Mouse (Mus musculus) forebrain, postnatal 0 days (tissue): ENCODE data around the gene 1700066M21Rik. TPM values are rescaled to one million over a fixed set of nuclear protein-coding genes. Genes with fewer than 3 reads are reported as not detected.

Experiments used
- ATAC-seq: fragments of 200-750 bp; cut with Nextera tagmentation; 2 replicates; pipeline ENCODE4 v1.8.0; 2017; ENCODE audit warnings: mild to moderate bottlenecking, moderate library complexity
- DNase-seq: peaks from one replicate; pipeline ENCODE4 v3.0.0-alpha.2; 2015
- H3K27ac ChIP-seq: fragments of 300-500 bp; sonication (generic); 2 replicates; pipeline ENCODE4 v1.5.1; 2014; ENCODE audit warnings: low read depth, mild to moderate bottlenecking, antibody characterized with exemption, low read length, moderate library complexity, mixed read lengths
- H3K27me3 ChIP-seq: fragments of 300-500 bp; sonication (generic); 2 replicates; pipeline ENCODE4 v1.6.1; 2014; ENCODE audit warnings: mild to moderate bottlenecking, low read length, mixed read lengths; ENCODE audit not compliant: insufficient read depth
- H3K36me3 ChIP-seq: fragments of 300-500 bp; sonication (generic); 2 replicates; pipeline ENCODE4 v1.6.1; 2014; ENCODE audit warnings: mild to moderate bottlenecking, moderate library complexity; ENCODE audit not compliant: insufficient read depth
- H3K4me1 ChIP-seq: fragments of 300-500 bp; sonication (generic); 2 replicates; pipeline ENCODE4 v1.6.1; 2014; ENCODE audit warnings: antibody characterized with exemption; ENCODE audit not compliant: insufficient read depth
- H3K4me2 ChIP-seq: fragments of 300-500 bp; sonication (generic); 2 replicates; pipeline ENCODE4 v1.6.1; 2014; ENCODE audit warnings: low read depth, mild to moderate bottlenecking, moderate library complexity
- H3K4me3 ChIP-seq: fragments of 300-500 bp; sonication (generic); 2 replicates; pipeline ENCODE4 v1.5.1; 2014; ENCODE audit warnings: low read depth, low read length, mixed read lengths
- H3K9ac ChIP-seq: fragments of 300-500 bp; sonication (generic); 2 replicates; pipeline ENCODE4 v1.6.1; 2014; ENCODE audit warnings: mild to moderate bottlenecking
- H3K9me3 ChIP-seq: fragments of 300-500 bp; sonication (generic); 2 replicates; pipeline ENCODE4 v1.6.1; 2016; ENCODE audit warnings: low read length
- CTCF ChIP-seq: sonication (generic); IDR thresholded peaks from 2 replicates; pipeline ENCODE4 v1.5.1; 2016; ENCODE audit warnings: antibody characterized with exemption, control low read depth, low read depth
- WGBS: fragments of 180-500 bp; shearing (Covaris S2); extraction: QIAGEN DNeasy Blood & Tissue Kit; methylation state at CpG from one replicate; pipeline ENCODE4 v1.1.7; 2014; 5-methylcytosine and 5-hydroxymethylcytosine counted together
- polyA plus RNA-seq: library from polyadenylated mRNA; unstranded; fragments of >200 nt; fragmentation: Nextera tagmentation; extraction: Ambion mirVana; gene quantifications from 2 replicates; pipeline ENCODE4 v1.2.1, GENCODE M21; 2015
- total RNA-seq: library from RNA; depleted of rRNA; stranded (reverse); fragments of >200 nt; gene quantifications from 2 replicates; pipeline ENCODE4 v1.2.3, GENCODE M21; 2014; rRNA removed

The 1700066M21Rik gene
- total and polyA plus RNA-seq, 2 experiments from 2014 or later: 26.4 to 29.3 TPM

GRCm38 (mm10) chr1:57413397-57413796 is 36.0 kb downstream of the 1700066M21Rik start:
- Histone ChIP-seq H3K4me2 (no peak overlapping the region), H3K27me3 (no peaks in the 10 kb centered on the region), H3K4me1 (peaks cover 8% of the 10 kb centered on the region), H3K9me3 (no peaks in the 10 kb centered on the region), H3K36me3 (peaks cover 34% of the 10 kb centered on the region), H3K27ac (no peak overlapping the region), H3K9ac (no peak overlapping the region), H3K4me3 (no peak overlapping the region)
- 90% methylated on average over 2 of the region's 2 CpGs for WGBS
- ATAC-seq: no peak
- no peak for DNase-seq
- no peak for TF ChIP-seq CTCF

- ATAC-seq: peak; percentile 84
- 2% methylated on average over 1 of the region's 1 CpGs for WGBS
- peak; percentile 85 for TF ChIP-seq CTCF
These were observed 46.3 kb downstream of the 1700066M21Rik start for GRCm38 (mm10) chr1:57423696-57424095.

GRCm38 (mm10) chr1:57428368-57429308 is 51.2 kb downstream of the 1700066M21Rik start:
- Histone ChIP-seq H3K4me1 (peaks cover 9% of the 10 kb centered on the region; the same call in 1 of the 2 replicates), H3K9me3 (no peaks in the 10 kb centered on the region), H3K4me2 (peak overlapping the region; percentile 64), H3K4me3 (peak overlapping the region; percentile 34), H3K9ac (peak overlapping the region; percentile 49), H3K27ac (peak overlapping the region; percentile 35; the same call in 1 of the 2 replicates), H3K36me3 (no peaks in the 10 kb centered on the region), H3K27me3 (no peaks in the 10 kb centered on the region)
- 23% methylated on average over 16 of the region's 16 CpGs for WGBS
- peak; percentile 95 for DNase-seq
- peak; percentile 91 for ATAC-seq
- peak; percentile 95 for TF ChIP-seq CTCF

More at GRCm38 (mm10) chr1:57423696-57424095, 46.3 kb downstream of the 1700066M21Rik start:
- Histone ChIP-seq H3K4me3 (no peak overlapping the region), H3K27ac (no peak overlapping the region), H3K27me3 (no peaks in the 10 kb centered on the region), H3K9me3 (no peaks in the 10 kb centered on the region), H3K4me2 (no peak overlapping the region), H3K4me1 (peaks cover 4% of the 10 kb centered on the region; the same call in 1 of the 2 replicates), H3K36me3 (no peaks in the 10 kb centered on the region), H3K9ac (no peak overlapping the region)
- DNase-seq: peak; percentile 82

- Histone ChIP-seq H3K36me3 (no peaks in the 10 kb centered on the region), H3K27me3 (no peaks in the 10 kb centered on the region), H3K27ac (no peak overlapping the region), H3K4me2 (peak overlapping the region; percentile 13), H3K9me3 (no peaks in the 10 kb centered on the region), H3K9ac (no peak overlapping the region), H3K4me3 (no peak overlapping the region), H3K4me1 (peaks cover 9% of the 10 kb centered on the region; the same call in 1 of the 2 replicates)
- peak; percentile 28 for TF ChIP-seq CTCF
- ATAC-seq: peak; percentile 58
- WGBS: 1% methylated on average over 12 of the region's 12 CpGs
- peak; percentile 58 for DNase-seq
These were observed 52.5 kb downstream of the 1700066M21Rik start for GRCm38 (mm10) chr1:57429786-57430483.

GRCm38 (mm10) chr1:57433141-57433540 is 55.7 kb downstream of the 1700066M21Rik start:
- Histone ChIP-seq H3K9ac (no peak overlapping the region), H3K27me3 (no peaks in the 10 kb centered on the region), H3K27ac (no peak overlapping the region), H3K9me3 (no peaks in the 10 kb centered on the region), H3K36me3 (no peaks in the 10 kb centered on the region), H3K4me1 (peaks cover 9% of the 10 kb centered on the region; the same call in 1 of the 2 replicates), H3K4me3 (no peak overlapping the region), H3K4me2 (no peak overlapping the region)
- DNase-seq (no peak), ATAC-seq (no peak)
- TF ChIP-seq CTCF: no peak
- 93% methylated on average over 7 of the region's 7 CpGs for WGBS

Other genes starting within 250 kb of the 1700066M21Rik start
- gene Maip1, start 28.7 kb downstream of the 1700066M21Rik start, total RNA-seq: 12.0 and 14.4 TPM in 2 replicates
- gene Maip1, start 28.7 kb downstream of the 1700066M21Rik start, polyA plus RNA-seq: 19.9 and 22.6 TPM in 2 replicates
- 21.8 and 35.5 TPM in 2 replicates for gene Tyw5, start 29.5 kb downstream of the 1700066M21Rik start, total RNA-seq
- gene Tyw5, start 29.5 kb downstream of the 1700066M21Rik start, polyA plus RNA-seq: 28.6 and 29.6 TPM in 2 replicates